Mouse (Mus musculus): ENCODE results near the gene Shc2. TPM values are rescaled to one million over a fixed set of nuclear protein-coding genes. Genes with fewer than 3 reads are reported as not detected.

The Shc2 gene
- total and polyA plus RNA-seq, 3 experiments, result 1.9 to 2.9 (median 2.1) TPM

GRCm38 (mm10) chr10:79575754-79576153, 62.0 kb downstream of the Shc2 start:
- DNase-seq, result no peak
- intact Hi-C loops (cut with DNase I), result no loop called here
- Histone ChIP-seq H3K27ac (no peak overlapping the region), H3K36me3 (ENCODE audit: control insufficient read depth, insufficient read depth, low read length) (no peaks in the 10 kb centered on the region), H3K9ac (ENCODE audit: low read depth, low read length) (no peak overlapping the region), H3K4me3 (no peak overlapping the region), H3K27me3 (ENCODE audit: control insufficient read depth, insufficient read depth, low read length) (no peaks in the 10 kb centered on the region), H3K4me1 (ENCODE audit: control insufficient read depth, insufficient read depth, low read length) (no peaks in the 10 kb centered on the region), H3K79me2 (replicated peaks; ENCODE audit: control insufficient read depth, insufficient read depth, low read length) (no peaks in the 10 kb centered on the region)
- WGBS, result 81% methylated on average over 6 of the region's 6 CpGs
- TF ChIP-seq EP300 (IDR thresholded peaks at IDR 0.05; ENCODE audit: insufficient read depth, low read depth, low read length) (no peak), CTCF (IDR thresholded peaks at IDR 0.05) (no peak), POLR2A (IDR thresholded peaks at IDR 0.05; ENCODE audit: insufficient read depth, low read depth, low read length) (no peak)

- Histone ChIP-seq H3K79me2 (replicated peaks; ENCODE audit: control insufficient read depth, insufficient read depth, low read length) (no peaks in the 10 kb centered on the region), H3K4me1 (ENCODE audit: control insufficient read depth, insufficient read depth, low read length) (no peaks in the 10 kb centered on the region), H3K9ac (ENCODE audit: low read depth, low read length) (no peak overlapping the region), H3K27me3 (ENCODE audit: control insufficient read depth, insufficient read depth, low read length) (no peaks in the 10 kb centered on the region), H3K36me3 (ENCODE audit: control insufficient read depth, insufficient read depth, low read length) (no peaks in the 10 kb centered on the region), H3K27ac (no peak overlapping the region), H3K4me3 (no peak overlapping the region)
- WGBS, result 95% methylated on average over 6 of the region's 6 CpGs
- intact Hi-C loops (cut with DNase I), result no loop called here
- peak in 1 of 2 experiments; percentile 5 for DNase-seq
- no peak for TF ChIP-seq POLR2A (IDR thresholded peaks at IDR 0.05; ENCODE audit: insufficient read depth, low read depth, low read length)
- TF ChIP-seq EP300 (IDR thresholded peaks at IDR 0.05; ENCODE audit: insufficient read depth, low read depth, low read length), result no peak
- no peak for TF ChIP-seq CTCF (IDR thresholded peaks at IDR 0.05)
Measured at GRCm38 (mm10) chr10:79574796-79575195, 62.9 kb downstream of the Shc2 start.

DNA sequence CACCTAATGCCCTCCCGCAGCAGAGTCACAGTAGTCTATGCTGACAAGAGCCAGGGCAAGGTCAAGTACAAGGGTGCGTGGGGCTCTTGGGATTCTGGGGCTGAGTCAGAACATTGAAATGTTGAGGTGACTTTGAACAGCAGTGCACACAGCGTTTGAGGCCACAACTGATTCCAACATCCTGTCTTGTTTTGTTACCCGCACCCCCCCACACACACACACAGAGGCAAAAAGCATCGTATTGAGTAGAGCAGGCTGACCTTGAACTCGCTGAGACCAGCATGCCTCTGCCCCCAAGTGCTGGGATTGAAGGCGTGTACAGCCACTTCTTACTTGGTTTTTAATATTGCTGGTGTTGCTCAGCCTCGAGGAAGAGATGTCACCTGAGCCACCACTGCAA, 63.4 kb downstream of the Shc2 start:
- WGBS, result 74% methylated on average over 8 of the region's 8 CpGs
- intact Hi-C loops (cut with DNase I), result no loop called here
- no peak for TF ChIP-seq EP300 (IDR thresholded peaks at IDR 0.05; ENCODE audit: insufficient read depth, low read depth, low read length)
- Histone ChIP-seq H3K4me1 (ENCODE audit: control insufficient read depth, insufficient read depth, low read length) (no peaks in the 10 kb centered on the region), H3K79me2 (replicated peaks; ENCODE audit: control insufficient read depth, insufficient read depth, low read length) (no peaks in the 10 kb centered on the region), H3K27ac (no peak overlapping the region), H3K4me3 (no peak overlapping the region), H3K36me3 (ENCODE audit: control insufficient read depth, insufficient read depth, low read length) (no peaks in the 10 kb centered on the region), H3K9ac (ENCODE audit: low read depth, low read length) (no peak overlapping the region), H3K27me3 (ENCODE audit: control insufficient read depth, insufficient read depth, low read length) (no peaks in the 10 kb centered on the region)
- DNase-seq, result peak in 1 of 2 experiments; percentile 5

DNA sequence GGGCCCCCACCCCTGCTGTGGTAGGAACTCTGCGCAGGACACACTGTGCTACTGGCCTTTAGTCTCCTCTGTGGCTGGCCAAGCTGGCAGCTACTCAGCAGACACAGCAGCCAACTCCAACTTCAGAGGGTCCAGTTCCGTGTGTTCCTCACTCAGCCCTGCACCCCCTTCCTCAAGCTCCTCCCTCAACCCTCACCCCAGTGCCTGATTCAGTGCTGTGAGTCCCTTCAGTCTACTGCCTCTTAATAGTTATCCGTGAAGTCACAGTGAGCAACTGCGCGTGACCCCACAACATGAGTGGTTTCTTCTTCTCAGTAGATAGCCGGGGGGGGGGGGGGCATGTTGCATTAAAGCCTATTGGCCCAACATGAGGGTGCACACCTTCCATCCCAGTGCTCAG, 64.1 kb downstream of the Shc2 start:
- no peak overlapping the region for H3K27ac ChIP-seq
- no peak for TF ChIP-seq POLR2A (IDR thresholded peaks at IDR 0.05; ENCODE audit: insufficient read depth, low read depth, low read length)
- TF ChIP-seq EP300 (IDR thresholded peaks at IDR 0.05; ENCODE audit: insufficient read depth, low read depth, low read length), result no peak
- no peak for TF ChIP-seq CTCF (IDR thresholded peaks at IDR 0.05)
- WGBS, result 84% methylated on average over 6 of the region's 6 CpGs

DNA sequence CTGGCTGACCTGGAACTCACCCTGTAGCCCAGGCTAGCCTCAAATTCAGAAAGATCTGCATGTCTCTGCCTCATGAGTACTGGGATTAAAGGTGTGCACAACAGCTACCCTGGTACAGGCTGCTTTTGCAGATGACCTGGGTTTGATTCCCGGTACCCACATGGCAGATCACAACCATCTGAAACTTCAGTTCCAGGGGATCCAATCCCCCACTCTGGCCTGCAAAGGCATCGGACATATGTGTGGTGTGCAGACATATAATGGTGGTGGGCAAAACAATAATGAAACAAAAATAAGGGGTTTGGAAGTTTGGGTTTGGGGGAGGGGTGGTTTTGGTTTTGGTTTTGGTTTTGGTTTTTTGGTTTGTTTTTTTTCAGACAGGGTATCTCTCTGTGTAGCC, 66.4 kb downstream of the Shc2 start:
- peak in 1 of 2 experiments; percentile 4 for DNase-seq
- intact Hi-C loops (cut with DNase I), result no loop called here
- H3K36me3 ChIP-seq (ENCODE audit: control insufficient read depth, insufficient read depth, low read length), result no peaks in the 10 kb centered on the region
- 84% methylated on average over 2 of the region's 2 CpGs for WGBS
- no peaks in the 10 kb centered on the region for H3K27me3 ChIP-seq (ENCODE audit: control insufficient read depth, insufficient read depth, low read length)
- no peak for TF ChIP-seq CTCF (IDR thresholded peaks at IDR 0.05)
- TF ChIP-seq EP300 (IDR thresholded peaks at IDR 0.05; ENCODE audit: insufficient read depth, low read depth, low read length), result no peak
- no peak for TF ChIP-seq POLR2A (IDR thresholded peaks at IDR 0.05; ENCODE audit: insufficient read depth, low read depth, low read length)
- H3K4me3 ChIP-seq, result no peak overlapping the region
- H3K79me2 ChIP-seq (replicated peaks; ENCODE audit: control insufficient read depth, insufficient read depth, low read length), result no peaks in the 10 kb centered on the region
- no peaks in the 10 kb centered on the region for H3K4me1 ChIP-seq (ENCODE audit: control insufficient read depth, insufficient read depth, low read length)
- H3K9ac ChIP-seq (ENCODE audit: low read depth, low read length), result no peak overlapping the region
- H3K27ac ChIP-seq, result no peak overlapping the region

More for the DNA sequence above, 64.1 kb downstream of the Shc2 start:
- Histone ChIP-seq H3K27me3 (ENCODE audit: control insufficient read depth, insufficient read depth, low read length) (no peaks in the 10 kb centered on the region), H3K79me2 (replicated peaks; ENCODE audit: control insufficient read depth, insufficient read depth, low read length) (no peaks in the 10 kb centered on the region), H3K4me1 (ENCODE audit: control insufficient read depth, insufficient read depth, low read length) (no peaks in the 10 kb centered on the region), H3K9ac (ENCODE audit: low read depth, low read length) (no peak overlapping the region), H3K36me3 (ENCODE audit: control insufficient read depth, insufficient read depth, low read length) (no peaks in the 10 kb centered on the region), H3K4me3 (no peak overlapping the region)
- intact Hi-C loops (cut with DNase I), result no loop called here
- peak in 1 of 2 experiments; percentile 5 for DNase-seq

GRCm38 (mm10) chr10:79569921-79570320, 67.8 kb downstream of the Shc2 start:
- WGBS, result 84% methylated on average over 5 of the region's 5 CpGs
- no peak overlapping the region for H3K9ac ChIP-seq (ENCODE audit: low read depth, low read length)
- H3K4me3 ChIP-seq, result no peak overlapping the region
- H3K27ac ChIP-seq, result no peak overlapping the region
- intact Hi-C loops (cut with DNase I), result no loop called here
- no peak for DNase-seq
- no peaks in the 10 kb centered on the region for H3K27me3 ChIP-seq (ENCODE audit: control insufficient read depth, insufficient read depth, low read length)
- H3K79me2 ChIP-seq (replicated peaks; ENCODE audit: control insufficient read depth, insufficient read depth, low read length), result no peaks in the 10 kb centered on the region
- no peak for TF ChIP-seq CTCF (IDR thresholded peaks at IDR 0.05)
- TF ChIP-seq EP300 (IDR thresholded peaks at IDR 0.05; ENCODE audit: insufficient read depth, low read depth, low read length), result no peak
- TF ChIP-seq POLR2A (IDR thresholded peaks at IDR 0.05; ENCODE audit: insufficient read depth, low read depth, low read length), result no peak
- no peaks in the 10 kb centered on the region for H3K4me1 ChIP-seq (ENCODE audit: control insufficient read depth, insufficient read depth, low read length)
- no peaks in the 10 kb centered on the region for H3K36me3 ChIP-seq (ENCODE audit: control insufficient read depth, insufficient read depth, low read length)

Other genes starting within 250 kb of the Shc2 start
- not detected for gene Vmn2r83, start 169.2 kb downstream of the Shc2 start, total RNA-seq (2021)
- not detected in 2 replicates for gene Vmn2r83, start 169.2 kb downstream of the Shc2 start, polyA plus RNA-seq (2012; rRNA removed)
- 1 to 10 TPM; 2.3 to 3.5 TPM for gene Plpp2, start 104.1 kb downstream of the Shc2 start, total RNA-seq (2021)
- gene Plpp2, start 104.1 kb downstream of the Shc2 start, polyA plus RNA-seq (2012; rRNA removed), result 2.4 and 3.8 TPM in 2 replicates
- 10 to 100 TPM; 12.7 to 12.9 TPM for gene Mier2, start 82.7 kb downstream of the Shc2 start, total RNA-seq (2021)
- gene Mier2, start 82.7 kb downstream of the Shc2 start, polyA plus RNA-seq (2012; rRNA removed), result 27.4 and 31.8 TPM in 2 replicates
- gene Theg, start 50.6 kb downstream of the Shc2 start, total RNA-seq (2021), result not detected
- gene Theg, start 50.6 kb downstream of the Shc2 start, polyA plus RNA-seq (2012; rRNA removed), result 0.10 TPM in 1 of 2 replicates, not detected in the other
- gene C2cd4c, start 23.9 kb downstream of the Shc2 start, total RNA-seq (2021), result under 1 TPM in 1 of 2 experiments, not detected in 1; 0.10 TPM
- 0.02 and 0.09 TPM in 2 replicates for gene C2cd4c, start 23.9 kb downstream of the Shc2 start, polyA plus RNA-seq (2012; rRNA removed)
- not detected for gene Odf3l2, start 7.8 kb upstream of the Shc2 start, total RNA-seq (2021)
- not detected in 2 replicates for gene Odf3l2, start 7.8 kb upstream of the Shc2 start, polyA plus RNA-seq (2012; rRNA removed)
- not detected for gene Madcam1, start 26.6 kb upstream of the Shc2 start, total RNA-seq (2021)
- not detected in 2 replicates for gene Madcam1, start 26.6 kb upstream of the Shc2 start, polyA plus RNA-seq (2012; rRNA removed)
- 10 to 100 TPM; 16.5 to 18.8 TPM for gene Tpgs1, start 31.5 kb upstream of the Shc2 start, total RNA-seq (2021)
- 18.0 and 28.1 TPM in 2 replicates for gene Tpgs1, start 31.5 kb upstream of the Shc2 start, polyA plus RNA-seq (2012; rRNA removed)
- 100 to 1,000 TPM; 196 to 216 TPM for gene Cdc34, start 44.3 kb upstream of the Shc2 start, total RNA-seq (2021)
- 352 and 397 TPM in 2 replicates for gene Cdc34, start 44.3 kb upstream of the Shc2 start, polyA plus RNA-seq (2012; rRNA removed)
- gene Gzmm, start 51.1 kb upstream of the Shc2 start, total RNA-seq (2021), result 1 to 10 TPM; 6.4 to 6.5 TPM
- gene Gzmm, start 51.1 kb upstream of the Shc2 start, polyA plus RNA-seq (2012; rRNA removed), result 7.4 and 9.2 TPM in 2 replicates
- gene Bsg, start 66.6 kb upstream of the Shc2 start, total RNA-seq (2021), result 1,000 to 10,000 TPM; 1,364 to 1,491 TPM
- gene Bsg, start 66.6 kb upstream of the Shc2 start, polyA plus RNA-seq (2012; rRNA removed), result 1,570 and 1,684 TPM in 2 replicates
- 10 to 100 TPM; 17.0 to 17.5 TPM for gene Hcn2, start 78.7 kb upstream of the Shc2 start, total RNA-seq (2021)
- 23.8 and 33.5 TPM in 2 replicates for gene Hcn2, start 78.7 kb upstream of the Shc2 start, polyA plus RNA-seq (2012; rRNA removed)
- 10 to 100 TPM; 42.2 to 44.7 TPM for gene Polrmt, start 108.7 kb upstream of the Shc2 start, total RNA-seq (2021)
- gene Polrmt, start 108.7 kb upstream of the Shc2 start, polyA plus RNA-seq (2012; rRNA removed), result 47.0 and 52.3 TPM in 2 replicates
- not detected for gene Fgf22, start 117.2 kb upstream of the Shc2 start, total RNA-seq (2021)
- not detected in 2 replicates for gene Fgf22, start 117.2 kb upstream of the Shc2 start, polyA plus RNA-seq (2012; rRNA removed)
- 10 to 100 TPM; 22.9 to 23.6 TPM for gene Rnf126, start 129.0 kb upstream of the Shc2 start, total RNA-seq (2021)
- gene Rnf126, start 129.0 kb upstream of the Shc2 start, polyA plus RNA-seq (2012; rRNA removed), result 41.4 and 48.0 TPM in 2 replicates
- gene Fstl3, start 139.4 kb upstream of the Shc2 start, total RNA-seq (2021), result 1 to 10 TPM; 3.8 to 4.7 TPM
- 9.7 and 11.9 TPM in 2 replicates for gene Fstl3, start 139.4 kb upstream of the Shc2 start, polyA plus RNA-seq (2012; rRNA removed)
- gene Prss57, start 153.0 kb upstream of the Shc2 start, total RNA-seq (2021), result not detected
- 0.08 and 0.20 TPM in 2 replicates for gene Prss57, start 153.0 kb upstream of the Shc2 start, polyA plus RNA-seq (2012; rRNA removed)
- gene Palm, start 155.7 kb upstream of the Shc2 start, total RNA-seq (2021), result 10 to 100 TPM; 51.4 to 55.6 TPM
- gene Palm, start 155.7 kb upstream of the Shc2 start, polyA plus RNA-seq (2012; rRNA removed), result 31.4 and 36.6 TPM in 2 replicates
- gene Misp, start 183.1 kb upstream of the Shc2 start, total RNA-seq (2021), result under 1 TPM; 0.50 to 0.52 TPM
- 0.26 and 0.82 TPM in 2 replicates for gene Misp, start 183.1 kb upstream of the Shc2 start, polyA plus RNA-seq (2012; rRNA removed)
- 10 to 100 TPM; 43.9 to 51.8 TPM for gene Ptbp1, start 216.5 kb upstream of the Shc2 start, total RNA-seq (2021)
- gene Ptbp1, start 216.5 kb upstream of the Shc2 start, polyA plus RNA-seq (2012; rRNA removed), result 47.5 and 52.6 TPM in 2 replicates
- gene Prtn3, start 236.6 kb upstream of the Shc2 start, total RNA-seq (2021), result 1 to 10 TPM in 1 of 2 experiments, under 1 TPM in 1; 0.55 to 1.2 TPM
- gene Prtn3, start 236.6 kb upstream of the Shc2 start, polyA plus RNA-seq (2012; rRNA removed), result 0.84 TPM in 1 of 2 replicates, not detected in the other
- under 1 TPM; 0.20 to 0.31 TPM for gene Plppr3, start 236.7 kb upstream of the Shc2 start, total RNA-seq (2021)
- gene Plppr3, start 236.7 kb upstream of the Shc2 start, polyA plus RNA-seq (2012; rRNA removed), result 0.50 and 0.80 TPM in 2 replicates
- gene Elane, start 248.3 kb upstream of the Shc2 start, total RNA-seq (2021), result not detected
- gene Elane, start 248.3 kb upstream of the Shc2 start, polyA plus RNA-seq (2012; rRNA removed), result 0.23 TPM in 1 of 2 replicates, not detected in the other

Measured in heart, adult 2 months (tissue).